Mouse (Mus musculus) neural tube, embryonic 14.5 days (tissue): ENCODE measurements at regions not wholly inside any gene's neighbourhood (a gene's known extent, or its start where the extent isn't known, plus 50 kb on each side); places are given as distances from the start of the nearest gene placed in this dataset.

Experiments
- ATAC-seq: fragments of 200-750 bp; cut with Nextera tagmentation; 2 replicates; pipeline ENCODE4 v1.8.0; 2017; ENCODE audit warnings: low read depth, mild to moderate bottlenecking, moderate TSS enrichment, moderate library complexity
- H3K27ac ChIP-seq: fragments of 300-500 bp; sonication (generic); 2 replicates; pipeline ENCODE4 v1.5.1; 2014; ENCODE audit warnings: low read depth, mild to moderate bottlenecking, control low read depth, low read length, moderate library complexity, mixed read lengths
- H3K27me3 ChIP-seq: fragments of 300-500 bp; sonication (generic); 2 replicates; pipeline ENCODE4 v1.6.1; 2014; ENCODE audit warnings: low read length; ENCODE audit not compliant: control insufficient read depth, insufficient read depth
- H3K36me3 ChIP-seq: fragments of 300-500 bp; sonication (generic); 2 replicates; pipeline ENCODE4 v1.6.1; 2014; ENCODE audit warnings: low read length, mixed read lengths; ENCODE audit not compliant: control insufficient read depth, insufficient read depth
- H3K4me1 ChIP-seq: fragments of 300-500 bp; sonication (generic); 2 replicates; pipeline ENCODE4 v1.6.1; 2014; ENCODE audit warnings: low read length; ENCODE audit not compliant: control insufficient read depth, insufficient read depth
- H3K4me2 ChIP-seq: fragments of 300-500 bp; sonication (generic); 2 replicates; pipeline ENCODE4 v1.6.1; 2014; ENCODE audit warnings: mild to moderate bottlenecking, low read depth, low read length, control low read depth
- H3K4me3 ChIP-seq: fragments of 300-500 bp; sonication (generic); 2 replicates; pipeline ENCODE4 v1.5.1; 2014; ENCODE audit warnings: low read depth, low read length, control low read depth, mixed read lengths
- H3K9ac ChIP-seq: fragments of 300-500 bp; sonication (generic); replicated peaks from 2 replicates; pipeline ENCODE4 v1.6.1; 2014; ENCODE audit warnings: low read depth, mild to moderate bottlenecking, control low read depth, low read length, mixed read lengths
- H3K9me3 ChIP-seq: fragments of 300-500 bp; sonication (generic); 2 replicates; pipeline ENCODE4 v1.6.1; 2016; ENCODE audit warnings: low read length; ENCODE audit not compliant: control insufficient read depth
- WGBS: fragments of 180-500 bp; shearing (Covaris S2); extraction: QIAGEN DNeasy Blood & Tissue Kit; methylation state at CpG from one replicate; pipeline ENCODE4 v1.1.7; 2014; 5-methylcytosine and 5-hydroxymethylcytosine counted together

GRCm38 (mm10) chr19:56669468-56669867 is 52.5 kb upstream of the Adrb1 start:
- H3K27ac ChIP-seq = no peak overlapping the region
- no peaks in the 10 kb centered on the region for H3K4me1 ChIP-seq
- no peak overlapping the region for H3K4me2 ChIP-seq
- H3K36me3 ChIP-seq = no peaks in the 10 kb centered on the region
- no peaks in the 10 kb centered on the region for H3K27me3 ChIP-seq
- H3K4me3 ChIP-seq = no peak overlapping the region
- ATAC-seq = no peak
- H3K9me3 ChIP-seq = no peaks in the 10 kb centered on the region
- no peak overlapping the region for H3K9ac ChIP-seq
- 74% methylated on average over 7 of the region's 7 CpGs for WGBS
